Mouse (Mus musculus): ENCODE results near the gene Jam2.

DNA sequence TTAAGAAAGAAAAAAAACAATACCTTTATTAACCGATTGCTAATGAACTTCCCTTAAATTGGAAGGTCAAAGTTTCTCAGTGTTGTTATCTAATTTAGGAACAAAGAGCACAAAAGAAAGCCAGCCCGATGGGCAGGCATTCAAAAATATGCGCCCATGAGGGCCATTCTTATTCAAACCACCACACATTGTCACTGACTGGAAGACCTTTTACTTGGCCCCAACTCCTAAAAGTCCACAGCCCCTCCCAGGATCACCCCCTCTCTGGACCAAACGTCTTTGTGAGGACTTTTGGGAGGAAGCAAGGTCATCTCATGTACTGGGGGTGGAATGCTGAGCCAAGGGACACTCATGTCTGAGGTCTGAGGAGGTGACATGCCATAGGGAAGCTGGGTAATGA, 4.7 kb upstream of the Jam2 start:
- TF ChIP-seq POLR2A (IDR thresholded peaks at IDR 0.05; ENCODE audit: low read depth, low read length) (no peak), CTCF (conservative IDR thresholded peaks at IDR 0.05; ENCODE audit: insufficient read depth, insufficient read length, low read depth, low read length) (no peak)
